21 mouse cellular contexts compared by ENCODE assay signal in genomic region chr3:157190551-157190950, GRCm38 (mm10).
A peak's percentile ranks its signal among the peaks of the same experiment; 100 is the strongest.
DNase-seq lines count a peak whose midpoint lies in the region; ATAC-seq and TF ChIP-seq lines count a peak whose summit lies in the region.
"Had no signal": no experiment of that assay in that cellular context is flagged by ENCODE, and none has a peak within 500 bp of the region (broad histone marks: within the 10 kb centered on the region; RNA-seq: fewer than 3 reads in every experiment).

No protein-coding gene starts in this region.

- in situ Hi-C loops in Patski (cut with MboI; ENCODE audit: low pct_unique_long_range_greater_than_20kb): no loop called here

- H3K9ac ChIP-seq in embryonic facial prominence, embryonic 12.5 days: no peak overlapping the region
- no peak overlapping the region for H3K9ac ChIP-seq in kidney, embryonic 15.5 days
- H3K9ac ChIP-seq in hindbrain, embryonic 16.5 days (ENCODE audit: low read depth, low read length): no peak overlapping the region
- H3K9ac ChIP-seq: hindbrain, embryonic 12.5 days; hindbrain, embryonic 15.5 days; intestine, embryonic 15.5 days had no signal

- no peak overlapping the region for H3K4me2 ChIP-seq in embryonic facial prominence, embryonic 12.5 days (replicated peaks)
- H3K4me2 ChIP-seq in kidney, embryonic 15.5 days: no peak overlapping the region
- H3K4me2 ChIP-seq in hindbrain, embryonic 16.5 days (ENCODE audit: low read length): no peak overlapping the region
- H3K4me2 ChIP-seq: heart, embryonic 11.5 days; hindbrain, embryonic 12.5 days; hindbrain, embryonic 15.5 days; intestine, embryonic 15.5 days had no signal

- no peak for DNase-seq in embryonic facial prominence, embryonic 10.5 days (ENCODE audit: low spot score)
- no peak for DNase-seq in kidney, adult 18-20 months
- DNase-seq in 3T3-L1 (ENCODE audit: low read depth, low spot score) (peak; percentile 5), Patski (ENCODE audit: low read depth, low spot score) (no peak)
- DNase-seq: adrenal gland, postnatal 10 days; adrenal gland, postnatal 36 days; cerebellum, adult 18-20 months; cerebellum, adult 9-11 months; cerebellum, postnatal 25 days; gastrocnemius, postnatal 25 days; heart, adult 2 months; kidney, adult 11 months had no signal

- H3K4me1 ChIP-seq in embryonic facial prominence, embryonic 12.5 days: peaks cover 4% of the 10 kb centered on the region; the same call in 1 of the 2 replicates
- H3K4me1 ChIP-seq in embryonic facial prominence, embryonic 10.5 days: peaks cover 4% of the 10 kb centered on the region; the same call in 1 of the 2 replicates
- H3K4me1 ChIP-seq in kidney, embryonic 15.5 days: no peaks in the 10 kb centered on the region
- H3K4me1 ChIP-seq in hindbrain, embryonic 16.5 days (ENCODE audit: control insufficient read depth, insufficient read depth, low read depth, low read length): no peaks in the 10 kb centered on the region
- H3K4me1 ChIP-seq: hindbrain, embryonic 12.5 days; hindbrain, embryonic 15.5 days; intestine, embryonic 15.5 days had no signal

- H3K36me3 ChIP-seq in embryonic facial prominence, embryonic 12.5 days: no peaks in the 10 kb centered on the region
- no peaks in the 10 kb centered on the region for H3K36me3 ChIP-seq in embryonic facial prominence, embryonic 10.5 days (replicated peaks)
- H3K36me3 ChIP-seq in kidney, embryonic 15.5 days: no peaks in the 10 kb centered on the region
- no peaks in the 10 kb centered on the region for H3K36me3 ChIP-seq in hindbrain, embryonic 16.5 days (ENCODE audit: control insufficient read depth, insufficient read depth, low read length)
- H3K36me3 ChIP-seq: forebrain, embryonic 10.5 days; hindbrain, embryonic 12.5 days; hindbrain, embryonic 15.5 days; intestine, embryonic 15.5 days had no signal

- no peak for ATAC-seq in embryonic facial prominence, embryonic 12.5 days (ENCODE audit: insufficient number of reproducible peaks, insufficient read depth, low FRiP score, low TSS enrichment)
- 0 out of 2 replicates have a peak, but pooled peaks have one; percentile 15 for ATAC-seq in kidney, embryonic 15.5 days (replicated peaks; ENCODE audit: low FRiP score)
- peak; percentile 44 for ATAC-seq in Patski
- no peak for ATAC-seq in hindbrain, embryonic 16.5 days
- ATAC-seq: forebrain, embryonic 14.5 days; intestine, embryonic 15.5 days had no signal

- TF ChIP-seq CTCF in Patski (IDR thresholded peaks at IDR 0.05): no peak

- WGBS in embryonic facial prominence, embryonic 12.5 days: 46% methylated on average over 3 of the region's 3 CpGs
- WGBS in embryonic facial prominence, embryonic 10.5 days: 64% methylated on average over 3 of the region's 3 CpGs
- 35% methylated on average over 3 of the region's 3 CpGs for WGBS in kidney, embryonic 15.5 days
- WGBS in hindbrain, embryonic 16.5 days: 73% methylated on average over 3 of the region's 3 CpGs

- H3K9me3 ChIP-seq in embryonic facial prominence, embryonic 12.5 days: no peaks in the 10 kb centered on the region
- no peaks in the 10 kb centered on the region for H3K9me3 ChIP-seq in embryonic facial prominence, embryonic 10.5 days
- no peaks in the 10 kb centered on the region for H3K9me3 ChIP-seq in kidney, embryonic 15.5 days (replicated peaks)
- no peaks in the 10 kb centered on the region for H3K9me3 ChIP-seq in hindbrain, embryonic 16.5 days (ENCODE audit: control insufficient read depth, low read length)
- H3K9me3 ChIP-seq: forebrain, embryonic 10.5 days; hindbrain, embryonic 12.5 days; hindbrain, embryonic 15.5 days; intestine, embryonic 15.5 days had no signal

- H3K27me3 ChIP-seq in embryonic facial prominence, embryonic 12.5 days: no peaks in the 10 kb centered on the region
- H3K27me3 ChIP-seq in embryonic facial prominence, embryonic 10.5 days (replicated peaks; ENCODE audit: low read depth, poor library complexity, severe bottlenecking): no peaks in the 10 kb centered on the region
- H3K27me3 ChIP-seq in kidney, embryonic 15.5 days: no peaks in the 10 kb centered on the region
- H3K27me3 ChIP-seq in Patski: no peaks in the 10 kb centered on the region
- no peaks in the 10 kb centered on the region for H3K27me3 ChIP-seq in hindbrain, embryonic 16.5 days (replicated peaks; ENCODE audit: control insufficient read depth, insufficient read depth, low read length)
- H3K27me3 ChIP-seq: hindbrain, embryonic 12.5 days; hindbrain, embryonic 15.5 days; intestine, embryonic 15.5 days had no signal

- H3K27ac ChIP-seq in embryonic facial prominence, embryonic 12.5 days: 0 out of 2 replicates have a peak overlapping the region, but pooled peaks have one; percentile 2
- H3K27ac ChIP-seq in embryonic facial prominence, embryonic 10.5 days (replicated peaks): no peak overlapping the region
- no peak overlapping the region for H3K27ac ChIP-seq in kidney, embryonic 15.5 days
- H3K27ac ChIP-seq in hindbrain, embryonic 16.5 days (ENCODE audit: low read depth, low read length): no peak overlapping the region
- H3K27ac ChIP-seq: forebrain, embryonic 10.5 days; heart, adult 2 months; hindbrain, embryonic 12.5 days; hindbrain, embryonic 15.5 days; intestine, embryonic 15.5 days had no signal

- POLR2A ChIA-PET in Patski (lab: Charles Lee): no interaction called here

- CTCF ChIA-PET in Patski (lab: Charles Lee): interaction anchor here (0.8 kb wide), 1 partner anchor 10 kb away, joined by 3 read pairs; no protein-coding TSS in a partner anchor

- no peak overlapping the region for H3K4me3 ChIP-seq in embryonic facial prominence, embryonic 12.5 days
- no peak overlapping the region for H3K4me3 ChIP-seq in embryonic facial prominence, embryonic 10.5 days
- no peak overlapping the region for H3K4me3 ChIP-seq in kidney, embryonic 15.5 days (replicated peaks)
- no peak overlapping the region for H3K4me3 ChIP-seq in hindbrain, embryonic 16.5 days (ENCODE audit: low read length)
- H3K4me3 ChIP-seq: forebrain, embryonic 10.5 days; heart, adult 2 months; hindbrain, embryonic 12.5 days; hindbrain, embryonic 15.5 days; intestine, embryonic 15.5 days had no signal

Comparison
In these comparisons a context has a peak if more than half of its experiments do, and no peak if none do; other contexts are left out.
1. ATAC-seq: peak in kidney, embryonic 15.5 days (single experiment) and Patski (single experiment); none in embryonic facial prominence, embryonic 12.5 days (single experiment) and hindbrain, embryonic 16.5 days (single experiment).